Mouse (Mus musculus) right cerebral cortex, postnatal 25 days (tissue): ENCODE data around the gene Mybpc3.

ENCODE experiments used
- DNase-seq: peaks from one replicate; pipeline ENCODE4 v3.0.0; 2022

Mybpc3 gene

DNA sequence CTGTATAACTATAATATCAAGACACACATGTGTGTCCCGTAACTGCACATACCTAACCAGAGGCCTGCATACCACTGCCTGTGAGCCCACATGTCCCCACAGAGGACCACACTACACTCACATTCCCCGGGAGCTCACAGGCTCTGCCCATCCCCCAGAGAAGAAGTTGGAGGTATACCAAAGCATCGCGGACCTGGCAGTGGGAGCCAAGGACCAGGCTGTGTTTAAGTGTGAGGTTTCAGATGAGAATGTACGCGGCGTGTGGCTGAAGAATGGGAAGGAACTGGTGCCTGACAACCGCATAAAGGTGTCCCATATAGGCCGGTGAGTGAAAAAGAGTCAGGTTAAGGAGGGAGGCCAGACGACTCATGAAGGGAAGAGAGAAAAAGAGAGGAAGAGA is 7.2 kb downstream of the Mybpc3 start:
- DNase-seq: no peak

DNA sequence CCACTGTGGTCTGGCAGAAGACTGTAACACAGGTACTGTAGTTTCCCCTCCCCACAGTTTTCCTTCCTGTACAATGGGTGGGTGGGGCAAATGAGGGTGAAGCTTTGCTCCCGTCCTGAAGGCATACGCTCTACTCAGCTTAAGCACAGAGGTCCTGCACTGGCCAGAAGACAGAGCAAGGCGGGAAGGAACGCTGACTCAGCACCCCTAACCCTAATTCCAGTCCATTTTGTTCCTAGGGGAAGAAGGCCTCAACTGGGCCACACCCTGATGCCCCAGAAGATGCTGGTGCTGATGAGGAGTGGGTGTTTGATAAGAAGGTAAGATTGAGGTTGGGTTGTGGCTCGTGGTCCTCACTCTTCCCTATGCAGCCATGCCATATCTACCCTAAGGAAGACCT is 10.8 kb downstream of the Mybpc3 start:
- no peak for DNase-seq

DNA sequence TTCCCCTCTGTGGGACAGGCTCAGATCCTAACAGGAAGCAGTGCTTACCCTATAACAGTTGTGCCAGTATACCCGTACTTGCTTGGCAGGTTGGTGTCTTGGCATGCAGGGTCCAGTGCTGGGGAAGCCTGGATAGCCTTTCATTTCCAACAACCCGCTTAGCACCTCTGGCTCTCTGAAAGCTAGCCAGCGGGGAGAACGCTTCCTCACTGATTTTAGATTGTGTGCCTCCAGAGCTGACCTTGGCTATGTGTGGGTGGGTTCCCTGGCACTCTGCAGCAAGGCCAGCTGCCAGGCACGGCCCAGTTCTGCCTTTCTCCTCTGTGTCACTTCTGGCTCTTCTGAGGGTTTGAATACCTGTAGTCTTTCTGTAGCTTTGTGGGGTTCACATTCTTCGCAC is 12.2 kb downstream of the Mybpc3 start:
- DNase-seq: no peak

DNA sequence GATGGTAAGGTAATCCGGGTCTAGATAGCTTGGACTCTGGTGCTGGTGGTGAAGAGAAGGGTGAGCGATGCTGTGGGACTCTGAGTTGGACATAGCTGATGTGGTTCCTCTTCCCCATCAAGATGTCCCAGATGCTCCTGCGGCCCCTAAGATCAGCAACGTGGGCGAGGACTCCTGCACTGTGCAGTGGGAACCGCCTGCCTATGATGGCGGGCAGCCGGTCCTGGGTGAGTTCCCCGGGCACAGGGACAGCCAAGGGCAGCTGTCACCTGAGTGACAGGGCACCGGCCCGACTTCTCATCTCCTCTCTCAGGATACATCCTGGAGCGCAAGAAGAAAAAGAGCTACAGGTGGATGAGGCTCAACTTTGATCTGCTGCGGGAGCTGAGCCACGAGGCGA is 13.3 kb downstream of the Mybpc3 start:
- DNase-seq: no peak

DNA sequence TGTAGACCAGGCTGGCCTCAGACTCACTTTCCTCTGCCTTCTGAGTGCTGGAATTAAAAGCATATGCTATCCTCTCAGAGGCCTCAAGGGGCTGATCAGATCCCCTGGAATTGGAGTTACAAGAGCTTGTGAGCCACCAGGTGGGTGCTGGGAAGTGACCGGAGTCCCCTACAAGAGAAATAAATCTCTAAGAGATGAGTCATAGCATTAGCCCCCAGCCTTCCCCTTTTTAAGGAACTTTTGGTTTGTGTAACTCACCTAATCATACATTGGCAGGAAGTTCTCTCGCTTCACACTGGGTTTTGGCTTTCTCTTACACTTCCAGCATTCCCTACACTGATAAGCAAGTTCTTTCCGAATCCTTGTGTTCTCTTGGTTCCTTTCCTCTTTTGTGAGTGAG is 14.1 kb downstream of the Mybpc3 start:
- no peak for DNase-seq

DNA sequence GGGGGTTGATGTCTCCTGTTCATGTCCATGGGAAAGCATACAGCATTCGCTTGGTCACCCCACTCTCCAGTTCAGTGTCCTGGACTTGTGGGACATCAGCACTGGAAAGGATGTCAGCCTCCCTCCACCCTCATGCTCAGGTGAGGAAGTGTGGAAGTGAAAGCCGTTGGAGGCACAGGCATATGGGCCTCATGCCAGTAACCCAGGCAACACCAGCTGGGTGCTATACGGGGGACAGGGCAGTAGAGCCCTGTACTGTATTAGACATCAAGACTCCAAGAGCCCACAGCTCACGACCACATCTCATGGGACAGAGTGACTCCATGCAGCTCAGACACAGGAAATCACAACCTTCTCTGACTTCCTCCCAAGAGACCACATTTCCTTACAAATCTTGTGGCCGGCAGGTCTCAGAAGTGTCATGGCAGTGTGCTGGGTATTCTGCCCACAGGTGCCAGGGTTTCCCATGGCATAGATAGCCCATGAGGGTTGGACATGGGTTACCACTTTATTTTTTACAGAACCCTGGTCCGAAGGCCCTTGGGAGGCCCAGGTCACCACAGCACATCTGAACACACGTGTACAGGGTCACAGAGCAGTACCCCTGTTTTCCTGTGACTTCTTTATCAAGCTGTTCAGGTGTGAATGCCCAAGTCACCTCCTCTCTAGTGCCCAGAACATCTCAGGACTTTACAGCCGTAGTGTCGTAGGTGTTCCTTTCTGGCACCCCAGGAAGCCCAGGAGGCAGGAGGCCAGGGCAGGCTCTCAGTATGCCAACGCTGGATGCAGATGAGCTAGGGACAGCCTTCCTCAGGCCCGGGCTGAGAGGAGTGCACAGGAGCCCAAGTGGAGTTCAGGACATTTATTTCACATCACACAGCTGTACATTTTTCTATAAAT is 18.8 kb downstream of the Mybpc3 start:
- DNase-seq: no peak

DNA sequence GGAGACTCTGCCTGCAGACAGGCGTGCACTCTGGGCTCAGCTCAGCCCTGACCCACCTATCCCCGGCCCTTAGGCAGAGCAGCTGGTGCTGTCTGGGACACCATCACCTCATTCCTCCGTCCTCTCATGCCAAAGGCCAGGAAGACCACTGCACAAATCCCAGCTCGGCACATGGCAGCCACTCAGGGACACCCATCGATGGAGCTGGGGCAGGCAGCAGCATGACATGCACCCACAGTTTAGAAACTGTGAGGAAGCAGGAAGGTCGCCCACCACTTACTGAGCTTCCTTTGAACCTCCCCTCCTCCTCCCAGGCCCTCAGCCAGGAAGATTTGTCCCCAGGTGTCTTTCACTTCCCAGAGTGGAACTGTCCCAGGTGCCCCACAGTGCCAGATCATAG is 19.5 kb downstream of the Mybpc3 start:
- no peak for DNase-seq

DNA sequence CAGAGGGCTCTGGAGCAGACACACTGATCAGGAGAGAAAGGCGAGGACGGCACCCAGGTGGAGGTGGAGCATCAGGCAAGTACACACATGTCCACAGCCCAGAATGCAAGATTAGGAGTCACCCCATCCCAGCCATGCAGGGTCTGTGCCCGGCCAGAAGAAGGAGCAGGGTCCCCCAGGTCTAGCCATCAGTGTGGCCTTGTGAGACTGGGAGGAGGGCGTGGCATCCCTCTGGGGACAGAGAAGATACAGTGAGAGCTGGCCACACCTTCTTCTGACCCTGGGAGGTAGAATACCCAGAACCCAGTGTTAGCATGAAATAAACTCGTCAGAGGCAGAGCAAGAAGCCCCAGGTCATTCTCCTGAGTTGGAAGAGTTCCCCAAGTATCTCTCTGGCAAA is 21.4 kb downstream of the Mybpc3 start:
- DNase-seq: no peak

DNA sequence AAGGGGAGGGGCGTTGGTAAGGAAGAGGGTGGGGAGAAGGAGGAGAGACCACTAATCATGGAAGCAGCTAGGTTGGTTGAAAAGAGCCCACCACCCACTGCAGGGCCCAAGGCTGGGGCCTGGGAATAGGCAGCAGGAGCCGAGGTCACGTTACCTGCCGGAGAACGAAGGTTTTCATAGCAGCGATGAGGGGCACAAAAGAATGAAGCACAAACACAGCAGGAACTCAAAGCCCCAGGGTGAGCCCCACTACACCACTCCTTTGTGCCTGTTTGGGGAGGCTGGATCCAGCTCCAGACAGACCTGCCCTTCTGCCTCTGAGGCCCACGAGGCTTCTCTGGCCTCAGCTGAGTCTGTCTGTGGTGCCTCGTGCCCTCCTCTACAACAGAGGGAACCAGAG is 21.8 kb downstream of the Mybpc3 start:
- DNase-seq: no peak

DNA sequence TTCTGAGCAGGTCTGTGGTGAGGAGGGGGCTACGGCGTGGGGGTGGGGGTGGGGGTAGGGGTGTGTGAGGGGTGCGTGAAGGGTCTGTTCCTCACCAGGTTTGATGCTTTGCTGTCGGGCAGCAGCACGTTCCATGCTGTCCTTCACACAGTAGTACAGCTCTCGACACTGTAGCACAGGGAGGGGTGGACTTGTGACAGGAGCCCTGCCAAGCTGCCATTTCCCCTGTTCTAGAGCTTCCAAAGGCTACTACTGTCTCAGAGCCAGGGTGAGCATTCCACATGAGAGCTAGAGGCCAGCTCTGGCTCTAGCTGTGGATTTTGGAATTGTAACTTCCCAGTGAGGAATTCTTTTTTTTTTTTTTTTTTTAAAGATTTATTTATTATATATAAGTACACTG is 25.0 kb downstream of the Mybpc3 start:
- no peak for DNase-seq

DNA sequence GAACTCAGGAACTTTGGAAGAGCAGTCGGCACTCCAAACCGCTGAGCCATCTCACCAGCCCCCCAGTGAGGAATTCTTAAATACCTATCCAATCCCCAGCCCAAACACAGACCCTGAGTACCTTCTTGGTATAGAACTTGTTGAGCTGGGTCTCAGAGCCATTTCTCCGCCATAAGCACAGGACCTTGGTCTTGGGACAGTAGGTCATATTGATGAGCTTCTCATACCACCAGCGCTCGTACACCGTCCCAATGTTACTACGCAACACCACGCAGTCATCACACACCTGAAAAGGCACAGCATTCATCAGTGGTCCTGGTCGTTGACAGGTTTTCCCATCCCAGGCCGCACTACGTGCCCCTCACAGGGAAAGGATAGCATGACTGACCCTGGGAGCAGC is 25.5 kb downstream of the Mybpc3 start:
- DNase-seq: no peak

DNA sequence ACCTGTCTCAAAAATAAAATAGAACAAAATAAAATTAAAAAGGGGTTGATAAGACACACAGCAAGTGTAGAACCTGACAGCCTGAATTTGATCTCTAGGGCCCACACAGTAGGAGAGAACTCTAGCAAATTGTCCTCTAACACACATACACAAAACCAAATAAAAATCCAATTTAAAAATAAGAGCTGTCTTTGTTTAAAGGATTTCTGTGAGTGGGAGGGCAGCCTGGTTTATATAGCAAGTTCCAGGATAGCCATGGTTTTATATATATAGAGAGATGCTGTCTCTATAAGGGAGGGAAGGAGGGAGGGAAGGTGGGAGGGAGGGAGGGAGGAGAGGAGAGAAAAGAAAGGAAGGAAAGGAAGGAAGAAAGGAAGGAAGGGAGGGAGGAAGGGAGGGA is 30.2 kb downstream of the Mybpc3 start:
- DNase-seq: no peak

DNA sequence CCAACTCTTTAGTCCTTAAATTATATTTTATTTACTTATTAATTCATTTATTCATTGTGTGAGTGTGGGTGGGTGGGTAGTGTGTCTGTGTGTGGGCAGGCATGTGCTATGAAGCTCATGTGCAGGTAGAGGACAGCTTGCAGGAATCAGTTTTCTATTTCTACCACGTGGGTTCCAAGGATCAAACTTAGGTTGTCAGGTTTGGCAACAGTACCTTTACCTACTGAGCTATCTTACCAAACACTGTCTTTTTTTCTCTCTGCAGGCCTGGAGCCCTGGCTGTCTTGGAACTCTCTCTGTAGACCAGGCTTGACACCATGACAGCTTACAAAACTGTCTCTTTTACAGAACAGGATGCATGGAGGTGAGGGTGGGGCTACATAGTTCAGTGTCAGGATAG is 33.4 kb downstream of the Mybpc3 start:
- DNase-seq: no peak

DNA sequence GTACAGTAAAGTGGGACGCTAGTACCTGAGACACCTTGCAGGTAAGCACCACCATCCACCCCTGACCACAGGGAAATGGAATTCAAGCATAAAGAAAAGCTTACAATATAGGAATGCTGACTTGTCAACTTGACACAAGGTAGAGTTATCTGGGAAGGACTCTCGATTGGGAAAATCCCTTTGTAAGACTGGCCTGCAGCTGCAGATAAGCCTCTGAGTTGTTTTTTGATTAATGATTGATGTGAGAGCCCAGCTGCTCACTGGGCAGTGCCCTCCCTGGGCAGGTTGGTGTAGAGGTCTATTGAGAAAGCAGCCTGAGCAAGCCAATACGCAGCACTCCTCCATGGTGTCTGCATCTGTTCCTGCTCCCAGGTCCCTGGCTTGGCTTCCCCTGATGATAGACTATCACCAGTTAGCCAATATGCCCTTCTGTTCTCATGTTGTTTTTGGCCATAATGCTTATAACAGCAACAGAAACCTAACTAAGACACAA is 35.0 kb downstream of the Mybpc3 start:
- DNase-seq: no peak

DNA sequence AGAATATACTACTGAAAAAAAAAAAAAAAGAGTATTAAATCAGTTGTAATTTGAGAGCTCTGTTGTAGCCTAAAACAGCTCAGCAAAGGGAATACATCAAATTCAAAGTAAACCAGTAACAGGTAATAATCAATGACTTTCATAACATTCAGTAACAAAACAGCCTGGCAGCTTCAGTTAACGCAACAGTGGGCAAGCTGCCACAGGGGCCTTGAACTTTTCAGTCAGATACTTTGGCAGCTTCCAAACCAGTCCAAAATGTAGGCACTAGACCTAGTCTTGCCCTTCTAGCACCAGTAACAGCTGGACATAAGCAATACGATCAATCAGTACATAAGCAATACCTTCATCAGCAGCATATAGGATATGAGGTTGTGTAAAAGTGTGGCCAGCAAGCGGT is 36.1 kb downstream of the Mybpc3 start:
- no peak for DNase-seq

DNA sequence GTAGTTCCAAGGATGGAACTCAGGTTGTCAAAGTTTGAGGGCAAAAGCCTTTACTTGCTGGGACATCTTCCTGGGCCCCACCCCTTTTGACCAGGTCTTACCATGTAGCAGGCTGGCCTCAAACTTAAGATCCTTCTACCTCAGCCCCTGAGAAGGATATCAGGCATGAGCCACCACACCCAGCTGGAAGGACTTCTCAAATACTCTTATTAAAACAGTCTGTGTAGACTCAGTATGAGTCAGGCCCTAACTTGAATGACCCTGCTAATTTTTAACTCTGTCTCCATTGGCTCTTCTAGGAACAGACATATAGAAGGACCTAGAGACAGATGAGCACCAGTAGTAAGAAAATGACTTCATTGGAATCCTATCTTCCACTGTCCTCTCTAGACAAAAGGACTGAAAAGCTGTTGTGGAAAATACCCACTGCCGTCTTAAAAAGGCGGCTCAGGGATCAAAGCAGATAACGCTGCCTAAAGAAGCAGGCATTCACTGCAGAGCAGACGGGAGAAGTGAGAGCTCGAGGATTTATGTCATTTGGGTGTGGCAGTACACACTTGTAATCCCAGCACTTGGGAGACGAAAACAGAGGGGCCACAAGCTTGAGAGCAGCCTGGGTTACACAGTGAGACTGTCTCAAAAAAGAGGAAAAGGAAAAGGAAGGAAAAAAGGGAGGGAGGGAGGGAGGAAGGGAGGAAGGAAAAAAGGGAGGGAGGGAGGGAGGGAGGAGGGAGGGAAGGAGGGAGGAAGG is 39.2 kb downstream of the Mybpc3 start:
- no peak for DNase-seq

DNA sequence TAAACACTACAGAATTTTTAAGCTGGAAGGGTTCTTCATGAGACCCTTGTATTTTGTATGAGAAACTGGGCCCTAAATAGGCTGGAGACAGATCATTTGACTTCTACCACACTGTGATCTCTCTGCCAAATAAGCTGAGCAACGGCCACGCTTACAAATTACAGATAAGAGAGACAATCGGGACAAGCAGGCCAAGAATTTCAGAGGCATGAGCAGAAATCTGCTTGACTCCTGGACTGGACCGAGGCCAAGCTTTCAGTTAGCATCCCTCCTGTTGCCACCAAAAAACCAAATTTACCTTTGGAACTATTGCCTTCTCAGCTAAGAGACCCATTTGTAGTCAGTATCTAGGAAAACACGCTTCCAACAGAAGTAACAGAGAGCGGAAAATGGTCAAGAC is 42.6 kb downstream of the Mybpc3 start:
- DNase-seq: no peak

DNA sequence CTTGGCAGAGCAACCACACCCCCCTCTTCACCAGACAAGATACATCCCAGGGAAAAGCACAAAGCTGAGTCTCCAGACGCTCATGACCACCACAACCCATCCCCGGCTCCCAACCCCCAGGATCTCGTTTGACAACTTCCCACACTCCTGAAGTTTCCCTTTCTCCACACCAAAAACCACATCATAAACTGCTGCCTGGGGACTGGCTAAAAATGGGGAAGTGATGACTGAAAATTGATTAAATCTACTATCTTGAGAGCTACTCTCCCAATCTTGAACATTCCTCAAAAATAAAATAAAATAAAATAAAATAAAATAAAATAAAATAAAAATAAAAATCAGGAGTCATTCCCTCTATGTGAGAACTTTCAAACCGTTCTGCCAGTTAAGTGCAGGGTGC is 45.0 kb downstream of the Mybpc3 start:
- no peak for DNase-seq

DNA sequence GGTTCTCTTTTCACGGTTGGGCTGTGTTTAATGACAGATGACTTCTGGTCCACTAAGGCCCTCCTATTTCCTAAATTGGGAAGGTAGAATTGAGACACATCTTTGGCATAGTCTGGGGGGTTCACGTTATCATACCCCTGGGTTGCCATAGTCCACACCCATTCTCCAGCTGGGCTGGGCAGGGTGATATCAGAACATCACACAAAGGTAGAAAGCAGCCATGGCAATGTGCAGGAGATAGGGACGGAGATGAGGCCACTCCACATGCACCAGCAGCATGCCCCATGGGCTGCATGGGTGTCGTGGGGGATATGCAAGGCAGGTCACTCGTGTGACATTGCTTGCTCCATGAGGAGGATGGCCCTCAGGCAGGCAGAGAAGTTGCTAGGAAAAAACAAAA is 45.6 kb downstream of the Mybpc3 start:
- no peak for DNase-seq

DNA sequence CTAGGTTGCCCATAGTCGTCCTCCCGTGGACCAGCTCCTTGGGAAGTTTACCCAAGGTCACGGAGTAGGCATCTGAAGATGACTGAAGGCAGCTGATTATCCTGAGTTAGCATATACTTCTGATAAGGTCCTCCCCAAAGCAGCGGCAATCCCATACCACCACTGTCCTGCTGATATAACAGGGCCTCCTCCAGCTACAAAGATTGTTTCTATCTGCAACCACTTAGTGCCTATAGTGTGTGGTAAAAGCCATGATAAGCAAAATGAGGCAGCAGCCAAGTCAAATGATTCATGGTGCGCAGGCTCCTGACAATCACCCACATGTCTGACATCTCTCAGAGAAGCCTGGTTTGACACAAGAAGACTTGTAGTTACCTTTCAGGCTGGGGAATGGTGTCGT is 47.0 kb downstream of the Mybpc3 start:
- no peak for DNase-seq

DNA sequence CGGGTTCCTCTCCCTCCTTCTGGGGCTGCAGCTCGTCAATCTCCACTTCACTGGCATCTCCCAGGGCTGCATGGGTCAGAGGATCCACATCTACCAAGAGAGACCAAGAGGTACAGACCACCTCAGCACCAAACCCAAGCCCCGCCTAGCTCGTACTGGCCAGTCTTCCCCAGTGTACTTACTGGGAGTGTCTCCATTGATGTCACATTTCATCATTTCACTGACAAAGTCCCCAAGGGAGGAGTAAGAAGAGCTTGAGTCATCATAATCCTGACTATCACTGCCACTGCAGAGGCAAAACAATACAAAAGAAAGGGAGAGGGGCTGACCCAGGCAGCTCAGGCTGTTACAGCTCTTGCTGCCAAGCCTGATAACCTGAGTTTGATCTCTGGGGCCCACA is 49.7 kb downstream of the Mybpc3 start:
- DNase-seq: no peak

DNA sequence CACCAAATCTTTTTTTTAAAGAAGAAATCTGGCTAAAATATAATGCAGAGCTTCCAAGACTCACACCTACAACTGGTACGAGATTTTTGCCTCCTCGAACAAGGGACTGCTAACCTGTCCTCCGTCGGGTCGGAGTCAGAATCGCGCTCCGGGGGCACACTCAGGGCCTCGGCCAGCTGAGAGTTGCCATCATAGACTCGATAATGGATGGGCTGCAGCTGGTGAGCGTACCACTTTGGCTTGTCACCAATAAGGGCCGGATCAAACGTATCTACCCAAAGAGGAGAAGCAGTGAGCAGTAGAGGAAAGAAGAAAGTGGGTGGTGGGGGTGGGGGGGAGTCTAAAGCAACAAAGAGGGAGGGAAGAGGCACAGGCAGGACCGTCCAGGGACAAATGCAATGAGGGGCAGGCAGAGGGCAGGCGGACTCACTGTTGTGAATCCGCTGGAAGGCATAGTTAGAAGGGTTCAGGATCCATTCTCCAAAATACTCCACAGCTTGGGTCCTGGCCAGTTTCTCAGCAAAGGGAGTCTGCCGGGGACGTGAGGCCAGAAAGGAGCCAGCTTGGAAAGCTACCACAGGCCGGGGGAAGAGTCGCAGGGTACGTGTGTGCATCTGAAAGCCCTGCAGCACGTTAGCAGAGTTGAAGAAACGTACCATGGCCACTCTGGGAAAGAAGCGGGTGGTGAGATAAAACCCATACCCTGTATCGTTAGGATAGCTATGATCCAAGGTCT is 51.8 kb downstream of the Mybpc3 start:
- DNase-seq: no peak

DNA sequence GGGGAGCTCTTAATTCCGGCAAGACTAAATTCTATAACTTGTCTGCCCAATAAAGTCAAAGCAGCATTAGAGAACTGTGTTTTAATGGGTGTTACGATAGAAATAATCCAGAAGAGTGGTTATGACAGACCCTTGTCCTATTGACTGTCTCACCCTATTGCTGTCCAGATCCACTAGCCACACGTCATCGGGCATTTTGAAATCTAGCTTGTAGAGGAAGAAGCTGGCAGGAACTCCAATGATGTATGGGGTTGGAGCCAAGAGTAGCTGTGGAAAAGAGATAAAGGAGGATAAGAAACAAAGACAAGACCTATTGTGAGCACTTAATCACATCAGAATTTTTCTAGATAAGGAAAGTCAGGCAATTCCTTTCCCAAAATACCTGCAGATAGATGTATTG is 57.5 kb downstream of the Mybpc3 start:
- no peak for DNase-seq

DNA sequence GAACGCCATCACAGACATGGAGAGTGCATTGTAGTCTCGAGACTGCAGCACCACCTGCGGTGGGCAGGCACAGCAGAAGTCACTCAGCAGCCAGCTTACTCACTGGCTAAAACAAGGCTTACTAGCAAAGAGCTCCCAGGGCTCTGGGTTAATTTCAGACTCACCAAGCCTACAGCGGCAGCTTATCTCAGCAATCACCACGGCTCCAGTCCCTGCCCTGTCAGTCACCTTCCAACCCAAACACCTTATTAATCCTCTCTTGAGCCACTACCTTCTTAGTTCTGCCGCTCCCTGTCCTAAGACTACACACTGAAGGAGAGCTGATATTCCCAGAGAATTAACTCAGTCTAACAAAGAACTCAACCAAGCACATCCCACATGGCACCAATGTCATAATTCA is 58.3 kb downstream of the Mybpc3 start:
- no peak for DNase-seq
